8 mouse cellular contexts compared by ENCODE assay signal in genomic region chr8:91801241-91801811, GRCm38 (mm10). TPM values are rescaled to one million over a fixed set of nuclear protein-coding genes. Genes with fewer than 3 reads are reported as not detected.
DNase-seq lines count a peak whose midpoint lies in the region; ATAC-seq and TF ChIP-seq lines count a peak whose summit lies in the region.

No protein-coding gene starts in this region.

- 0 out of 2 replicates have a peak, but pooled peaks have one; percentile 4 for TF ChIP-seq EP300 in ES-Bruce4 (IDR thresholded peaks at IDR 0.05; ENCODE audit: insufficient read depth, low read depth, low read length)

- H3K4me2 ChIP-seq in limb, embryonic 11.5 days (ENCODE audit: low read depth, severe bottlenecking): peak overlapping the region; percentile 81
- H3K4me2 ChIP-seq in midbrain, embryonic 11.5 days: peak overlapping the region; percentile 71

- ATAC-seq in limb, embryonic 11.5 days (ENCODE audit: insufficient number of reproducible peaks, low FRiP score, low TSS enrichment, low read depth): peak; percentile 82
- peak; percentile 88 for ATAC-seq in midbrain, embryonic 11.5 days (ENCODE audit: low FRiP score)

- TF ChIP-seq POLR2A in ES-Bruce4 (IDR thresholded peaks at IDR 0.05; ENCODE audit: insufficient read depth, low read length): no peak
- no peak for TF ChIP-seq POLR2A in bone marrow macrophage, adult 2 months (IDR thresholded peaks at IDR 0.05; ENCODE audit: borderline replicate concordance, low read depth, low read length)

- TF ChIP-seq CTCF in ES-Bruce4 (IDR thresholded peaks at IDR 0.05; ENCODE audit: low read depth, low read length): no peak
- no peak for TF ChIP-seq CTCF in bone marrow macrophage, adult 2 months (IDR thresholded peaks at IDR 0.05; ENCODE audit: low read depth, low read length)

- H3K36me3 ChIP-seq in ES-Bruce4 (ENCODE audit: control insufficient read depth, insufficient read depth, low read length, poor library complexity, severe bottlenecking): no peaks in the 10 kb centered on the region
- H3K36me3 ChIP-seq in forebrain, embryonic 10.5 days (replicated peaks): peaks cover 8% of the 10 kb centered on the region
- H3K36me3 ChIP-seq in limb, embryonic 11.5 days (ENCODE audit: control insufficient read depth, insufficient read depth, low read length): no peaks in the 10 kb centered on the region
- peaks cover 10% of the 10 kb centered on the region for H3K36me3 ChIP-seq in midbrain, embryonic 11.5 days (ENCODE audit: control insufficient read depth, insufficient read depth, low read length)

- H3K4me1 ChIP-seq in ES-Bruce4 (ENCODE audit: control insufficient read depth, insufficient read depth, low read length): no peaks in the 10 kb centered on the region
- no peaks in the 10 kb centered on the region for H3K4me1 ChIP-seq in bone marrow macrophage, adult 2 months (ENCODE audit: control insufficient read depth, insufficient read depth, low read length)
- peaks cover 93% of the 10 kb centered on the region for H3K4me1 ChIP-seq in forebrain, embryonic 10.5 days
- H3K4me1 ChIP-seq in limb, embryonic 11.5 days (ENCODE audit: control insufficient read depth, insufficient read depth, low read length): peaks cover 31% of the 10 kb centered on the region
- peaks cover 44% of the 10 kb centered on the region for H3K4me1 ChIP-seq in midbrain, embryonic 11.5 days (ENCODE audit: control insufficient read depth, insufficient read depth, low read length)

- intact Hi-C loops in heart, postnatal 25 days (cut with DNase I): loop anchor here (2.0 to 5.0 kb wide), 3 partner anchors 51 to 561 kb away; no protein-coding TSS in a partner anchor

- H3K27ac ChIP-seq in ES-Bruce4 (ENCODE audit: insufficient read depth, low read length): no peak overlapping the region
- no peak overlapping the region for H3K27ac ChIP-seq in bone marrow macrophage, adult 2 months (ENCODE audit: insufficient read depth, low read depth, low read length)
- H3K27ac ChIP-seq in forebrain, embryonic 10.5 days: peak overlapping the region; percentile 86
- peak overlapping the region; percentile 89 for H3K27ac ChIP-seq in limb, embryonic 11.5 days (replicated peaks; ENCODE audit: low read depth, low read length)
- H3K27ac ChIP-seq in midbrain, embryonic 11.5 days (ENCODE audit: low read depth, low read length): peak overlapping the region; percentile 100

- peaks cover 57% of the 10 kb centered on the region for H3K27me3 ChIP-seq in ES-Bruce4 (ENCODE audit: control insufficient read depth, insufficient read depth, low read length, poor library complexity, severe bottlenecking)
- H3K27me3 ChIP-seq in forebrain, embryonic 10.5 days (ENCODE audit: poor library complexity, severe bottlenecking): peaks cover 100% of the 10 kb centered on the region
- H3K27me3 ChIP-seq in limb, embryonic 11.5 days (ENCODE audit: control insufficient read depth, insufficient read depth, low read length): peaks cover 97% of the 10 kb centered on the region
- H3K27me3 ChIP-seq in midbrain, embryonic 11.5 days (ENCODE audit: control insufficient read depth, insufficient read depth, low read length): peaks cover 11% of the 10 kb centered on the region

- H3K4me3 ChIP-seq in ES-Bruce4 (ENCODE audit: low read depth, low read length): peak overlapping the region; percentile 81
- peak overlapping the region; percentile 50 for H3K4me3 ChIP-seq in bone marrow macrophage, adult 2 months (ENCODE audit: insufficient read depth, low read length)
- H3K4me3 ChIP-seq in forebrain, embryonic 10.5 days: peak overlapping the region; percentile 70
- peak overlapping the region; percentile 53 for H3K4me3 ChIP-seq in limb, embryonic 11.5 days (ENCODE audit: low read depth, low read length)
- peak overlapping the region; percentile 99 for H3K4me3 ChIP-seq in midbrain, embryonic 11.5 days (ENCODE audit: low read depth, low read length)

- DNase-seq in forebrain, embryonic 10.5 days (ENCODE audit: extremely low spot score, low spot score): peak; percentile 82
- peak; percentile 62 for DNase-seq in heart, postnatal 25 days (ENCODE audit: low spot score)
- peak; percentile 80 for DNase-seq in limb, embryonic 11.5 days (ENCODE audit: low spot score)
- peak; percentile 96 for DNase-seq in midbrain, embryonic 11.5 days (ENCODE audit: low spot score, missing footprints)
- DNase-seq in frontal cortex, postnatal 25 days (ENCODE audit: low spot score in 2 of 2): no peak
- DNase-seq in left cerebral cortex, adult 9 months (ENCODE audit: low spot score in 2 of 2): no peak

- H3K9me3 ChIP-seq in ES-Bruce4 (replicated peaks; ENCODE audit: control insufficient read depth, insufficient read depth, low read length, poor library complexity, severe bottlenecking): no peaks in the 10 kb centered on the region
- H3K9me3 ChIP-seq in forebrain, embryonic 10.5 days: no peaks in the 10 kb centered on the region
- H3K9me3 ChIP-seq in limb, embryonic 11.5 days (ENCODE audit: control insufficient read depth, low read length): no peaks in the 10 kb centered on the region
- H3K9me3 ChIP-seq in midbrain, embryonic 11.5 days (ENCODE audit: control insufficient read depth, low read length): no peaks in the 10 kb centered on the region

- H3K9ac ChIP-seq in ES-Bruce4 (ENCODE audit: low read depth, poor library complexity, severe bottlenecking): peak overlapping the region; percentile 73
- H3K9ac ChIP-seq in limb, embryonic 11.5 days (ENCODE audit: low read length): peak overlapping the region; percentile 76
- H3K9ac ChIP-seq in midbrain, embryonic 11.5 days (ENCODE audit: low read length): peak overlapping the region; percentile 99

- WGBS in forebrain, embryonic 10.5 days: 0% methylated on average over 55 of the region's 57 CpGs
- under 1% methylated on average over 51 of the region's 57 CpGs for WGBS in limb, embryonic 11.5 days
- under 1% methylated on average over 56 of the region's 57 CpGs for WGBS in midbrain, embryonic 11.5 days

RNA-seq across cellular contexts. Expression of gene Irx3, which starts 0.5 kb away (rescaled TPM):
- 1.0 and 1.5 TPM in 2 replicates for polyA plus RNA-seq in ES-Bruce4 (2011; ENCODE audit: insufficient read depth, insufficient read length, low read depth, missing spikeins)
- 0.31 TPM in 1 of 2 replicates, not detected in the other for polyA plus RNA-seq in bone marrow macrophage, adult 2 months (2012; ENCODE audit: insufficient read depth, insufficient read length, missing spikeins)
- 11.8 and 12.2 TPM in 2 replicates for polyA plus RNA-seq in forebrain, embryonic 10.5 days (2016; fragmentation: Nextera tagmentation; extraction: Ambion mirVana)
- 10 to 100 TPM; 30.5 to 37.2 TPM for total RNA-seq in heart, postnatal 25 days (2021)
- polyA plus RNA-seq in limb, embryonic 11.5 days (2014; fragmentation: Nextera tagmentation; extraction: Ambion mirVana): 15.3 and 21.0 TPM in 2 replicates
- polyA plus RNA-seq in midbrain, embryonic 11.5 days (2014; fragmentation: Nextera tagmentation; extraction: Ambion mirVana): 38.7 and 45.1 TPM in 2 replicates

Comparison
In these comparisons a context has a peak if more than half of its experiments do, and no peak if none do; other contexts are left out.
1. H3K27ac ChIP-seq: peak in forebrain, embryonic 10.5 days (single experiment), limb, embryonic 11.5 days (single experiment) and midbrain, embryonic 11.5 days (single experiment); none in ES-Bruce4 (single experiment) and bone marrow macrophage, adult 2 months (single experiment).
2. DNase-seq: peak in forebrain, embryonic 10.5 days (single experiment), heart, postnatal 25 days (single experiment), limb, embryonic 11.5 days (single experiment) and midbrain, embryonic 11.5 days (single experiment); none in frontal cortex, postnatal 25 days (0 of 2) and left cerebral cortex, adult 9 months (0 of 2).
3. Peak in every context shown above with its lines, with median percentiles within 50 percentile points of each other: H3K4me3 ChIP-seq and H3K9ac ChIP-seq.